Mouse (Mus musculus) bone marrow macrophage, adult 2 months (primary cell): ENCODE measurements around the gene Tbxas1. TPM values are rescaled to one million over a fixed set of nuclear protein-coding genes. Genes with fewer than 3 reads are reported as not detected.

Experiments used
- H3K27ac ChIP-seq: 2 replicates; pipeline ENCODE4 v1.5.1; 2012; ENCODE audit warnings: low read depth, low read length; ENCODE audit not compliant: insufficient read depth
- H3K4me1 ChIP-seq: 2 replicates; pipeline ENCODE4 v1.6.1; 2012; ENCODE audit warnings: low read length; ENCODE audit not compliant: control insufficient read depth, insufficient read depth
- H3K4me3 ChIP-seq: 2 replicates; pipeline ENCODE4 v1.5.1; 2012; ENCODE audit warnings: mild to moderate bottlenecking, low read length, moderate library complexity; ENCODE audit not compliant: insufficient read depth
- CTCF ChIP-seq: IDR thresholded peaks from 2 replicates; pipeline ENCODE4 v1.5.1; 2012; ENCODE audit warnings: low read depth, mild to moderate bottlenecking, low read length, moderate library complexity
- POLR2A ChIP-seq: IDR thresholded peaks from 2 replicates; pipeline ENCODE4 v1.6.1; 2012; ENCODE audit warnings: mild to moderate bottlenecking, low read depth, low read length, borderline replicate concordance
- polyA plus RNA-seq: library from polyadenylated mRNA; stranded (reverse); fragments of >200 nt; gene quantifications from 2 replicates; pipeline ENCODE4 v1.2.4, GENCODE M21; 2012; ENCODE audit not compliant: missing spikeins, insufficient read depth, insufficient read length

The Tbxas1 gene
- polyA plus RNA-seq, 1 experiment = 115 TPM

DNA sequence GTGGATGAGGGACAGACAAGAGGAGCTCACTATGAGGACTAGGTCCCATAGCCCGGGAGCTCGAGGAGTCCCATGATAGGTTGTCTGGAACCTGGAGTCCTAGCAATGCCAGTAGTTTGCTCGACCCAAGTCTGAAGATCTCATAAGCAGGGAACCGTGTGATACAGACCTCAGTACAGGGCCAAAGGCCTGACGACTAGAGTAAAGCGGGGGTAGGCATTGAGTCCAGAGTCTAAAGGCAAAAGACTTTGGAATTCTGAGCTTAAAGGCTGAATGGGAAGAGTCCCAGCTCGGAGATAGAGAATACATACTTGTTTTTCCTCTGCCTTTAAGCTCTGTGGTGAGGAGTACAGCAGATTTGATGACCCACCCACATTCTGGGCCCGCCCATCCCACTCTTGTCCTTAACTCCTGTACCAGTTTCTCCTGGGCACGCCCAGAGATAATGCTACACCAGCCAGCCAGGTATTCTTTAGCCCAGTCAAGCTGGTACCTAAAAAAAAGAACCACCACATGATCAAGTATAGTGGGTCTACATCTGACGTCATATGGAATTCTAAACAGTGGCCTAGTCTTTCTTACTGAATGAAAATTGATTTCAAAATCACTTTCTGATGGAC lies 27.7 kb downstream of the Tbxas1 start:
- Histone ChIP-seq H3K27ac (no peak overlapping the region), H3K4me3 (no peak overlapping the region), H3K4me1 (peaks cover 26% of the 10 kb centered on the region)
- TF ChIP-seq CTCF (no peak), POLR2A (no peak)

DNA sequence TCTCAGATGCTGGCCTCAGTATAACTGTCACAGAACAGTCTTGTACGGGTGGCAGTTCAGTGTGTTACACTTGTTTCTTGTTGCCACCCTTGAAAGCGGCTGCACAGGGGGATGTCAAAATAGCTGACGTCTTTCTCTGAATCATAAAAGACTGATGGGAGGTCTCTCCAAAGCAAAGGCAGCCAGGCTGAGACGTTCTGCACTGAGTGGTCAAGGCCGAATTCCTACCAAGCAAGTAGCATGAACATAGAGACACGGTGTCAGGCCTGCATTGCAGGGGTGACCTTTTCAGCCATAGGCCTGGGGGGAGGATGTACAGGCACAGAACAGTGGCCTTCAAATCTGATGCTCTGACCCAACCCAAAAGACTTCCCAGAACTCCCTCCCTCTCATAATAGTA lies 30.8 kb downstream of the Tbxas1 start:
- H3K4me1 ChIP-seq = peaks cover 17% of the 10 kb centered on the region
- H3K27ac ChIP-seq = no peak overlapping the region
- no peak overlapping the region for H3K4me3 ChIP-seq
- TF ChIP-seq CTCF (no peak), POLR2A (no peak)

DNA sequence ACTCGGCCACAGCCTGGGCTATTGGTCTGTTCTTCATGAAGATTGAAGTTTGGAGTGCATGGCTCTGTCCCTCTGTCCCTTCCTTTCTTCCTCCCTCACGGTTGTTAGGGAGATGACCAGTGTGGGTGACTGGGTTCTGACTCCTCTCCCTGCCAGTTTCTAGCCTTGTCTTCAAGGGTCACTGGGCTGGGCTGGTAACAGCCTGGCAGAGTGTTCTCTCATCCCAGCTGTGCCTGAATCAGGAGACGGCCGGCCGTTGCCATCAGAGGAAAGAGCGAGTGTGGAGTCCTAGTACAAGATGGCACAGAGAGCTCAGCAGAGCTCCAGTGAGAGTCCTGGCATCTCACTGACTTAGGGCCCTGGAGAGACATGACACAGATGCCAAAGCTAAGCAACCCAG lies 33.2 kb downstream of the Tbxas1 start:
- no peak for TF ChIP-seq POLR2A
- TF ChIP-seq CTCF = no peak
- H3K27ac ChIP-seq = no peak overlapping the region
- no peak overlapping the region for H3K4me3 ChIP-seq
- peaks cover 13% of the 10 kb centered on the region for H3K4me1 ChIP-seq

DNA sequence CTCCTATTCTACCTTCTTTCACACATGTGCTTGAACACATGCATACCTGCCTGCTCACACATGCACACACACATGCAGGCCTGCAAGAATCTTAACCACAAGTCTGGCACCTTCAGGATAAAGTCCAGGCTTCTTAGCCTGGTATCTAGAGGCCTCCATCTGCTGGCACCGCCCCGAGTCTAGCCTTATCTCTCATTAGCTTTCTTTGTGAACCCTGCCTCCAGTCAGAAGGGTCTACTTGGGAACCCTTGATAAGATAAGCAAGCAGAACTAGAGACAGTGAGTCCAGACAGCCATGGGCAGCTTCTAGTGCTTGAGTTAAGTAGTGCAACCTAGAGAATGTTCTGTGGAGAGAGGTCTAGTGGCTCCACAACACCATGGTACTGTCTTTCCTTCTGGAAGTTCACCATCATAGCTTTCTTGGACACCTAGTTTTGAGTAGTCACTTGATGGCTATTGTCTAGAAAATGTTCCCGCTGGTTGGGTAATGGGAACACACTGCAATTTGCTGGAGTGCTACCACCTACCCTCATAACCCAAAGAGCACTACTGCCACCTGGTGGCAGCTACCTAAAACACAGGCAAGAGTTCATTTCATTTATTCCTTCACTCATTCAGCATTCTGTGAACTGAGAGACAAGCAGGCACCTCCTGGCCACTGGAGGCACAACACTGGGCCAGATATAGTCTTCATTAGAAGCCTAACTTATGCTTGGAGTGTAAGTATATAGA lies 35.8 kb downstream of the Tbxas1 start:
- peaks cover 8% of the 10 kb centered on the region for H3K4me1 ChIP-seq
- H3K27ac ChIP-seq = no peak overlapping the region
- no peak overlapping the region for H3K4me3 ChIP-seq
- TF ChIP-seq POLR2A = no peak
- peak; percentile 44; the same call in 1 of the 2 replicates for TF ChIP-seq CTCF

DNA sequence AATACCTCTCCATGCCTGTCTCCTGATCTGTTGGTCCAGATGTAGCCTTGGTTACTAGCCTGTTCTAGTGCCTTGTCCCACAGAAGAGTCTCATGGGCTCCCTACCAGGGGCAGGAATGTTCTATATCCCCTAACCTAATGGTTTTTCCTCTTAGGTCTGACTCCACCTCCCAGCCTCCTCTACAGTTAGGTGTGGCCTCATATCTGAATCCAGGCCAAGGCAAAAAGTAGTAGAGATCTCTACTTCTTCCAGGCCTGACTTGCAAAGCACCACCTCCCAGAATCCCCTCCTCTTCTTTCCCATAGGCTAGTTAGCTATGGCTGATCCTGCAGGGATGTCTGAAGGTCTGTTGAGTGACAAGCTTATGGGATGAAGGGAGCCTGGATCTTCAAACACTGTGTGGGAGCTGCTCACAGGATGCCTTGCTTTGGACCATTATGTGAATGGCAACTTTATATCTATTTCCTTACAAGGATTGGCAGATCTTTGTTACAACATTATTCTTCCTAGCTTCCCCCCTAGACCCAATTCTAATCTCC lies 37.0 kb downstream of the Tbxas1 start:
- Histone ChIP-seq H3K4me1 (peaks cover 10% of the 10 kb centered on the region), H3K4me3 (no peak overlapping the region), H3K27ac (no peak overlapping the region)
- no peak for TF ChIP-seq POLR2A
- no peak for TF ChIP-seq CTCF

DNA sequence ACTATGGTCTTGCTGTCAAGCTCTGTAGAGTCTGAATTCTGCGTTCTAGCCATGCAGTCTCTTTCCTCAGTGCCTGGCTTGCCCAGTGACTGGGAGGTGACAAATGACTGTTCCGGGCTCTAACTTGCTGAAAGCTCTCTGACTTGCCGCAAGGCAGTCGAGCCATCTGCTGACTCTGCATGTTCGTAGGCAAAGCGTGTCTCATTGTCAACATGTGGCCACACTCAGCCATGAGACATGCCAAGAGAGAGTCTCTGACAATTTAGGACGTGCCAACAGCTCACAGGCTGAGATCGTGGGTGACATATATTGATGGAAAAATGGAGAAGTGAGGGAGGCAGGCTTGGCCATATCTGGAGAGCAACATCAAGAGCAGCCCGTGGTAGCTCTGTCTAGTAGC lies 37.6 kb downstream of the Tbxas1 start:
- TF ChIP-seq POLR2A = no peak
- no peak for TF ChIP-seq CTCF
- Histone ChIP-seq H3K4me3 (no peak overlapping the region), H3K4me1 (peaks cover 16% of the 10 kb centered on the region), H3K27ac (no peak overlapping the region)

DNA sequence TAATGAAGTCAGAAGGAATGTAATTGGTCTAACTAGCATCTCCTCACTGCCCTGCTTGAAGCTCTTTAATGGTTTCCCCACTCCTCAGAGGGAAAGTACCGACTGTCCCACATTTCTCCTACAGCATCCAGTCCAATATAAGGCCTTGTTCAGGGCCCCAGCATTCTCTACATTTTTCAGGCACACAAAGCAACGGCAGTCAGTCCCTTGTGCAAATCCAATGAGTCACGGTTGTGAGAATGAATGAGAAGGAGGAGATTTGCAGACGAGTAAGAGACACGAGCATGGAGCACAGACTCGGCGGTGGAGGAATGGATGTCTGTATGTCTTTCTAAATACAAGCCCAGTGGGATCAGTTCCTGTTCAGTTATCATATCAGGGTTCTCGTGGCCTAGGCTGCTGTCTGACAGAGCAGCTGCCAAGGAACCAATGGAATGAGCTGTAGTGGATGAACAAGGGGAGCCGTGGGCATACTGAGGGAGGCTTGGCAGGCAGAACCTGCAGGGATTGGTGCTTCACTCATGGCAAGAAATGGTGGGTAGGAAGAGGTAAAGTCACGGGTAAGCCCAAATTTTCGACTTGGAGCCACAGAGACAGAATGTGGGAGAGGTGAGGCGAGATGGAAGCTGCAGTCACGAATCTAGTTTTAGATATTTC lies 38.3 kb downstream of the Tbxas1 start:
- Histone ChIP-seq H3K4me1 (peaks cover 23% of the 10 kb centered on the region), H3K27ac (no peak overlapping the region), H3K4me3 (no peak overlapping the region)
- TF ChIP-seq POLR2A = no peak
- no peak for TF ChIP-seq CTCF

DNA sequence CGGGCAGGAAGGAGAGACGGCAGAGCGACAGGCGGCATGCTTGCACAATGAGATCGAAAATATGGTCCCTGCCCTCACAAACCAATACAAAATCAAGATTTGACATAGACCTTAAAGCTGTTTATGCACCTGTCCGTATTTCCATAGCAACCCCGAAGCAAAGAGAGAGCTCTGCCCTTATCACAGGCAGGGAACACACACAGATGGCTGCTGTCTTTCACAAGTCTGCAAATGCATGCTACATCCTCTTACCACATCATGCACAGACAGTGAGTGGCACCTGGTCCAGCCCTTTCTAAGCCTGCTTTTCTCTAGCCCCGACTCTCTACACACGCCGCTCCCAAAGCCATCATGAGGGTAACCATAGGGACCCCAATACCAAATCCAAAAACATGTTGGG lies 39.0 kb downstream of the Tbxas1 start:
- TF ChIP-seq POLR2A (no peak), CTCF (no peak)
- no peak overlapping the region for H3K4me3 ChIP-seq
- H3K27ac ChIP-seq = no peak overlapping the region
- H3K4me1 ChIP-seq = peaks cover 24% of the 10 kb centered on the region

DNA sequence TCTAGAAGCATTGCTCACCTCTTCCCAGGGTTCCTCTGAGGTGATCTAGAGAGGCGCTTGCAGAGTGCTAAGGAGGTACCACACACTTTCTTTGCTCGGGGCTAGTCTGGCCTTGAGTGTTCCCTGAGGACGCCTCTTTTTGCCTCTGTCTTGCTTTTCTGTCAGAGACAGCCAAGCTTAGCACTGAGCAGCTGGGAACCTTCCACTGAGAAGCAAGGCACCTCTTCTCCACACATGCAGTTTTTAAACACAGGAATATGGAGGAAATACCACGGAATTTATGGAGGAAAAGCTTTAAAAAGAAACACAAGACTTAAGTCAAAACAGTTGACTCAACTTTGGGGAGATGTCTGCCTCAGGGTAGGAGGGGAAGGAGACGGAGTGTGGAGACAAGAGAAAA lies 40.6 kb downstream of the Tbxas1 start:
- H3K4me3 ChIP-seq = no peak overlapping the region
- no peak overlapping the region for H3K27ac ChIP-seq
- no peak for TF ChIP-seq POLR2A
- TF ChIP-seq CTCF = no peak
- H3K4me1 ChIP-seq = peaks cover 30% of the 10 kb centered on the region

DNA sequence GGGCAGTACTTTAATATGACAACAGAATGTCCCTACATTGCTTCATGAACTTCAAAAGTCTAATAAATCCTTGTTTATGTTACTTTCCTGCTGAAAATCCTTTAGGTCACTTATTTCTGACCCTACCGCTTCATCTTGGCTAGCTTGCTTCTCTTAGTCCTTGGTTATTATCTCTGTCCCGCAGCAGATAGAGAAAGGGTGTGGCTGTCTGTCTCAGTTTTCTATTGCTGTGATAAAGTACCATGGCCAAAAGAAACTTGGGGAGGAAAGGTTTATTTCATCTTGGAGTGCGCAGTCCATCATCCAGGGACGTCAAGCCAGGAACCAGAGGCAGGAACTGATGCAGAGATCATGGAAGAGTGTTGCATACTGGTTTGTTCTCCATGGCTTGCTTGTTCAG lies 41.4 kb downstream of the Tbxas1 start:
- H3K4me3 ChIP-seq = no peak overlapping the region
- TF ChIP-seq CTCF (no peak), POLR2A (no peak)
- H3K4me1 ChIP-seq = peaks cover 27% of the 10 kb centered on the region
- H3K27ac ChIP-seq = no peak overlapping the region
